Mouse (Mus musculus) limb, embryonic 11.5 days (tissue): Measurements from ENCODE around the gene Rora. TPM values are rescaled to one million over a fixed set of nuclear protein-coding genes. Genes with fewer than 3 reads are reported as not detected.
A peak's percentile ranks its signal among the peaks of the same experiment; 100 is the strongest.

Source experiments
- ATAC-seq: fragments of 200-750 bp; cut with Nextera tagmentation; 2 replicates; pipeline ENCODE4 v1.8.0; 2017; ENCODE audit warnings: low read depth; ENCODE audit not compliant: insufficient number of reproducible peaks, low FRiP score, low TSS enrichment
- DNase-seq: peaks from one replicate; pipeline ENCODE4 v3.0.0-alpha.2; 2015; ENCODE audit warnings: low spot score
- H3K27ac ChIP-seq: fragments of 300-500 bp; sonication (generic); replicated peaks from 2 replicates; pipeline ENCODE4 v1.5.1; 2014; ENCODE audit warnings: low read depth, mild to moderate bottlenecking, low read length
- H3K27me3 ChIP-seq: fragments of 300-500 bp; sonication (generic); 2 replicates; pipeline ENCODE4 v1.6.1; 2014; ENCODE audit warnings: mild to moderate bottlenecking, low read length, mixed read lengths; ENCODE audit not compliant: control insufficient read depth, insufficient read depth
- H3K36me3 ChIP-seq: fragments of 300-500 bp; sonication (generic); 2 replicates; pipeline ENCODE4 v1.6.1; 2014; ENCODE audit warnings: mild to moderate bottlenecking, low read length, moderate library complexity, mixed read lengths; ENCODE audit not compliant: control insufficient read depth, insufficient read depth
- H3K4me1 ChIP-seq: fragments of 300-500 bp; sonication (generic); 2 replicates; pipeline ENCODE4 v1.6.1; 2014; ENCODE audit warnings: low read length, mixed read lengths; ENCODE audit not compliant: control insufficient read depth, insufficient read depth
- H3K4me2 ChIP-seq: fragments of 300-500 bp; sonication (generic); 2 replicates; pipeline ENCODE4 v1.6.1; 2014; ENCODE audit warnings: low read depth, mild to moderate bottlenecking, moderate library complexity; ENCODE audit not compliant: severe bottlenecking
- H3K4me3 ChIP-seq: fragments of 300-500 bp; sonication (generic); 2 replicates; pipeline ENCODE4 v1.5.1; 2014; ENCODE audit warnings: low read depth, low read length
- H3K9ac ChIP-seq: fragments of 300-500 bp; sonication (generic); 2 replicates; pipeline ENCODE4 v1.6.1; 2014; ENCODE audit warnings: mild to moderate bottlenecking, low read length
- H3K9me3 ChIP-seq: fragments of 300-500 bp; sonication (generic); 2 replicates; pipeline ENCODE4 v1.6.1; 2016; ENCODE audit warnings: low read length; ENCODE audit not compliant: control insufficient read depth
- WGBS: fragments of 180-500 bp; shearing (Covaris S2); extraction: QIAGEN DNeasy Blood & Tissue Kit; methylation state at CpG from one replicate; pipeline ENCODE4 v1.1.7; 2014; 5-methylcytosine and 5-hydroxymethylcytosine counted together
- polyA plus RNA-seq: library from polyadenylated mRNA; unstranded; fragments of >200 nt; fragmentation: Nextera tagmentation; extraction: Ambion mirVana; gene quantifications from 2 replicates; pipeline ENCODE4 v1.2.1, GENCODE M21; 2014

Gene Rora
- polyA plus RNA-seq, 1 experiment from 2014 or later: 3.1 TPM

GRCm38 (mm10) chr9:69180961-69181360 lies 527.4 kb downstream of the Rora start:
- no peak for ATAC-seq
- Histone ChIP-seq H3K4me3 (no peak overlapping the region), H3K4me1 (no peaks in the 10 kb centered on the region; the same call in 1 of the 2 replicates), H3K4me2 (no peak overlapping the region), H3K9me3 (no peaks in the 10 kb centered on the region), H3K36me3 (no peaks in the 10 kb centered on the region), H3K9ac (no peak overlapping the region), H3K27me3 (no peaks in the 10 kb centered on the region), H3K27ac (no peak overlapping the region)
- no peak for DNase-seq
- WGBS: 41% methylated on average over 3 of the region's 3 CpGs

DNA sequence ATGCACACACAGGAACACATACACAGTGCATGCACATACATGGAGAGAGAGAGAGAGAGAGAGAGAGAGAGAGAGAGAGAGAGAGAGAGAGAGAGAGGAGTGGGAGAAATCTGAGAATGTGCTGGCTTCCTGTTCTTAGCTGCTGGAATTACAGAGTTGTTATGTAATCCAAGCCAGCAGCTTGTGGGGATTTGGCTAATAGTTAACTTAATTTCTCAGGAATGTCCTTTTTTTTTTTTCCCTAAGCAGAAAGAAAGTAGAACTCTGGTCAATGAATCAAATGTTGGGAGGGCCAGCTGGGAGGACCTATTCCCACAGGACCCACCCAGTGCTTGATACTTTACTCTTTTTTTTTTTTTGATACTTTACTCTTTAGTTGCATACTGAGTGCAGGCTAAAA lies 527.8 kb downstream of the Rora start:
- no peaks in the 10 kb centered on the region for H3K27me3 ChIP-seq
- H3K4me3 ChIP-seq: no peak overlapping the region
- H3K36me3 ChIP-seq: no peaks in the 10 kb centered on the region
- no peak overlapping the region for H3K9ac ChIP-seq
- no peaks in the 10 kb centered on the region for H3K9me3 ChIP-seq
- H3K4me2 ChIP-seq: no peak overlapping the region
- ATAC-seq (peak; percentile 35; the same call in 1 of the 2 replicates), DNase-seq (no peak)
- H3K4me1 ChIP-seq: no peaks in the 10 kb centered on the region; the same call in 1 of the 2 replicates
- H3K27ac ChIP-seq: no peak overlapping the region

GRCm38 (mm10) chr9:69183888-69184287 lies 530.3 kb downstream of the Rora start:
- no peaks in the 10 kb centered on the region; the same call in 1 of the 2 replicates for H3K4me1 ChIP-seq
- no peaks in the 10 kb centered on the region for H3K9me3 ChIP-seq
- H3K4me2 ChIP-seq: no peak overlapping the region
- ATAC-seq: no peak
- DNase-seq: no peak
- WGBS: 87% methylated on average over 4 of the region's 4 CpGs
- no peak overlapping the region for H3K9ac ChIP-seq
- H3K36me3 ChIP-seq: no peaks in the 10 kb centered on the region
- H3K27me3 ChIP-seq: no peaks in the 10 kb centered on the region
- no peak overlapping the region for H3K27ac ChIP-seq
- no peak overlapping the region for H3K4me3 ChIP-seq

DNA sequence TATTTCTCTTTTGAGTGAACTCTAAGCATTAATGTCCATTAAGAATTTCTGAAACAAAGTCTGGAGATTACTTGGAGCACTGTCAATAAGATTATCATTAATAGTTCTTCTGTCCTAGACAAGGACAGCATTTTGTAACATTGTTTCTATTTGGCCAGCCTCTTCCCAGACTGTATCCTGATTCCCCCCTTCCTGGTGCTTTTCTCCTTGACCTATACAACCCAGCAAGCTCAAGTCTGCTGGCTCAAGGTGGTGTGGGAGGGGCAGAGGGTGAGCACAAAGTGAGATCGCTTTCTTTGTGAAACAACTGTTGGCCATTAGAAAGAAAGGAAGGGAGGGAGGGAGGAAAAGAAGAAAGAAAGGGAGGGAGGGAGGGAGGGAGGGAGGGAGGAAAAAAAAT lies 537.1 kb downstream of the Rora start:
- H3K9ac ChIP-seq: no peak overlapping the region
- no peak overlapping the region for H3K4me2 ChIP-seq
- H3K4me1 ChIP-seq: no peaks in the 10 kb centered on the region
- no peaks in the 10 kb centered on the region for H3K9me3 ChIP-seq
- H3K27me3 ChIP-seq: no peaks in the 10 kb centered on the region
- no peak for DNase-seq
- 57% methylated on average over 1 of the region's 1 CpGs for WGBS
- no peak overlapping the region for H3K4me3 ChIP-seq
- H3K27ac ChIP-seq: no peak overlapping the region
- H3K36me3 ChIP-seq: no peaks in the 10 kb centered on the region
- ATAC-seq: no peak

GRCm38 (mm10) chr9:69192446-69192845 lies 538.9 kb downstream of the Rora start:
- no peak overlapping the region for H3K4me3 ChIP-seq
- no peaks in the 10 kb centered on the region for H3K9me3 ChIP-seq
- ATAC-seq (no peak), DNase-seq (no peak)
- no peaks in the 10 kb centered on the region for H3K4me1 ChIP-seq
- no peaks in the 10 kb centered on the region for H3K27me3 ChIP-seq
- no peak overlapping the region for H3K9ac ChIP-seq
- no peak overlapping the region for H3K27ac ChIP-seq
- 94% methylated on average over 8 of the region's 8 CpGs for WGBS
- no peak overlapping the region for H3K4me2 ChIP-seq
- H3K36me3 ChIP-seq: no peaks in the 10 kb centered on the region

DNA sequence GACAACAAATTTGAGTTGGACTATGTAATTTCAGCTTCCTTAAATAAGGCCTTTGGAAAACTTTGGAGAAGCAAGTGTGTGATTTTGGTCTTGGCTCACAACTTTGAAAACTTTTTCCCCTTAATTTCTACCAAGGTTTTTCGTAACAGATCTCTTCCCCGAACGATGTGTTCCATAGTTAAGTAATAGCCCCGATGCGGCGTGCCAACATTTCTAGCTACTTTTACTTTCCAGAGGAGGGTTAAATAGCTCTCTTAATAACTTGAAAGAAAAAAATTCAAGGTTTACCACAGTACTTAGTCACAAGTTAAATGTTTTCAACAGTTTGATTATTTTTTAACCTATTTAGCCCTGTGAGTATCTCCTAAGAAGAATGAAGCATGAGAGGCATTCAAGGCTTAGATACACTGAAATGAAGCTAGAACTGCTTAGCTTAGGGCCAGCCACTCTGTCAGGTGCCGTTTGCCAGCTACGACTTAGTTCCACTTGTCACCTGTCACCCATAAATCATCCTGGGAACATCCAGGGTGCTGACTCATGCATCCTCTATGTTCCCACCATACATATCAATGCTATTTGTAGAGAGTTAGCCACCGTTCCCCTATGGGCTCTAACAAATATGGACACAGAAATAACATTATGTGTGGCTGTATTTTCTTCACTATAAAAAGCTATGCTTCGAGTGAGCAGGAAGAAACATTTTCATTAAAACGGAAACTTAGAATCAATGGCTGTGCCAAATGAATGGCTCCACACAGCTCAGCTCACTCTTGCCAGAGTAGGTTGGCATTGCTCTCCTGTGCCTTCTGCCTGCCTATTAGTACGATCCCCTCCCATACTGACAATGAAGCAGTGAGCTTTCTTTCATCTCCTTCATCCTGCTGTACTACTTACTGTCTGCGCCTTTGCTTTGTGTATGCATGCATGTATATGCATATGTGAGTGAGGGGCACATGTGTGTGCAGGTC lies 541.3 kb downstream of the Rora start:
- no peak overlapping the region for H3K4me2 ChIP-seq
- no peaks in the 10 kb centered on the region for H3K36me3 ChIP-seq
- DNase-seq (no peak), ATAC-seq (no peak)
- H3K4me3 ChIP-seq: no peak overlapping the region
- no peaks in the 10 kb centered on the region for H3K27me3 ChIP-seq
- H3K9ac ChIP-seq: no peak overlapping the region
- H3K27ac ChIP-seq: no peak overlapping the region
- no peaks in the 10 kb centered on the region for H3K4me1 ChIP-seq
- WGBS: 85% methylated on average over 13 of the region's 13 CpGs
- H3K9me3 ChIP-seq: no peaks in the 10 kb centered on the region

DNA sequence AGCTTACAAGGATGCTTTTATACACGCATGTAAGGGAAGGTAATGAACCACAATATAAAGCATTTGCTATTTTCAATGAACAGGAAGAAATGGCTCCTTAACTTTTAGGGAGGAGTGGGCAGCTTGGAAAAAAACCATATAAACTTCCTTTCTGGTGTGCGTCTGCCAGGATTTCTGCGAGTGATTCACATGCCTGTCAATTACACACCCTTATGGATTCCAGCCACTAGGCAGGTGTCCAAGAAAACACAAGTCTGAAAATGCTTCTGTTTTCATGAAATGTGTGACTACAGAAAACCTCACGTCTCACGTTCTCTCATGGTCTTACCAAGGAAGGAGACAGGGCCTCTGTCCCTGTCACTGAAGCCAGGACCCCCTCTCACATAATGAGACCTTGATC lies 560.2 kb downstream of the Rora start:
- Histone ChIP-seq H3K4me1 (no peaks in the 10 kb centered on the region), H3K27me3 (no peaks in the 10 kb centered on the region), H3K36me3 (no peaks in the 10 kb centered on the region), H3K9ac (no peak overlapping the region), H3K27ac (no peak overlapping the region), H3K4me2 (no peak overlapping the region), H3K4me3 (no peak overlapping the region), H3K9me3 (no peaks in the 10 kb centered on the region)
- no peak for ATAC-seq
- no peak for DNase-seq
- WGBS: 85% methylated on average over 5 of the region's 5 CpGs

DNA sequence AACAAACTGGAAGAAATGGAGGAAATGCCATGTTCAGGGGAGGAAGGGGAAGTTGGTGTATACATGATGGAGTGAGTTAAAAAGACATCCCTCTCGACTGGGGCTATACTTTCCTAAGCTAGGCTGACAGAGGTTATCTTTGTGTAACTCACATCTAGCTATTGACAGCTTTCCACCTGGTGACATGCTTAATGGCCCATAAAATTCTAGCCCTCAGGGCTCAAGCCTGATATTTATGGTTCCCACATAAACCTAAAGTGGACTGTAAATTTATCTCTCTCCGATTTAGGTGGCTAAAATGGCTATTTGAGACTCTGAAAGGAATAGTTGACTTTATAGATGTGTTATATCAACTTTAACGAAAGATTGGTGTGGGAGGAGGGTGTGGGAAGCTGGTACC lies 571.3 kb downstream of the Rora start:
- no peak overlapping the region for H3K4me2 ChIP-seq
- ATAC-seq: no peak
- H3K4me1 ChIP-seq: peaks cover 24% of the 10 kb centered on the region
- 8% methylated on average over 3 of the region's 3 CpGs for WGBS
- no peaks in the 10 kb centered on the region for H3K36me3 ChIP-seq
- H3K27ac ChIP-seq: no peak overlapping the region
- no peaks in the 10 kb centered on the region for H3K9me3 ChIP-seq
- H3K27me3 ChIP-seq: no peaks in the 10 kb centered on the region
- DNase-seq: peak; percentile 53
- no peak overlapping the region for H3K9ac ChIP-seq
- H3K4me3 ChIP-seq: no peak overlapping the region
